ENCODE assay signal across 17 mouse cellular contexts in genomic region chrX:67283908-67284307, GRCm38 (mm10).
"Had no signal": no experiment of that assay in that cellular context is flagged by ENCODE, and none has a peak within 500 bp of the region (broad histone marks: within the 10 kb centered on the region; RNA-seq: fewer than 3 reads in every experiment).

No protein-coding gene starts in this region.

- H3K27ac ChIP-seq: lung, embryonic 15.5 days; macrophage; midbrain, embryonic 13.5 days; midbrain, embryonic 15.5 days; neural tube, embryonic 12.5 days; stomach, embryonic 15.5 days; stomach, postnatal 0 days had no signal

- H3K4me1 ChIP-seq: lung, embryonic 15.5 days; megakaryocyte, embryonic 14.5 days; midbrain, embryonic 13.5 days; midbrain, embryonic 15.5 days; neural tube, embryonic 12.5 days; stomach, embryonic 15.5 days had no signal

- H3K4me3 ChIP-seq: lung, embryonic 15.5 days; megakaryocyte, embryonic 14.5 days; midbrain, embryonic 13.5 days; midbrain, embryonic 15.5 days; neural tube, embryonic 12.5 days; stomach, embryonic 15.5 days had no signal

- H3K27me3 ChIP-seq: lung, embryonic 15.5 days; megakaryocyte, embryonic 14.5 days; midbrain, embryonic 13.5 days; midbrain, embryonic 15.5 days; neural tube, embryonic 12.5 days; stomach, embryonic 15.5 days had no signal

- H3K9me3 ChIP-seq: lung, embryonic 15.5 days; megakaryocyte, embryonic 14.5 days; midbrain, embryonic 13.5 days; midbrain, embryonic 15.5 days; neural tube, embryonic 12.5 days; stomach, embryonic 15.5 days had no signal

- DNase-seq: lung, adult 2 months; lung, postnatal 14 days; lung, postnatal 36 days; right cerebral cortex, postnatal 14 days; thymus, adult 2 months; thymus, postnatal 25 days; thymus, postnatal 4 days had no signal

- ATAC-seq: lung, postnatal 0 days; midbrain, embryonic 13.5 days; midbrain, embryonic 15.5 days had no signal

- H3K9ac ChIP-seq: lung, embryonic 15.5 days; midbrain, embryonic 13.5 days; midbrain, embryonic 15.5 days; neural tube, embryonic 12.5 days; stomach, embryonic 15.5 days had no signal

- H3K36me3 ChIP-seq: lung, embryonic 15.5 days; midbrain, embryonic 13.5 days; midbrain, embryonic 15.5 days; neural tube, embryonic 12.5 days; stomach, embryonic 15.5 days had no signal

- H3K4me2 ChIP-seq: lung, embryonic 15.5 days; midbrain, embryonic 11.5 days; midbrain, embryonic 13.5 days; midbrain, embryonic 15.5 days; neural tube, embryonic 12.5 days; stomach, embryonic 15.5 days had no signal
